Mouse (Mus musculus) kidney, adult 2 months (tissue): ENCODE data around the gene Uhrf1.

Source experiments
- CTCF ChIP-seq: fragments of 200-500 bp; conservative IDR thresholded peaks from 2 replicates; pipeline ENCODE4 v1.5.1; 2011; ENCODE audit warnings: low read depth, mild to moderate bottlenecking, control low read depth, low read length, moderate library complexity, mixed read lengths; ENCODE audit not compliant: insufficient read depth, insufficient read length
- POLR2A ChIP-seq: fragments of 200-500 bp; IDR thresholded peaks from one replicate; pipeline ENCODE4 v1.6.1; 2011; ENCODE audit warnings: low read depth, low read length, control low read depth

DNA sequence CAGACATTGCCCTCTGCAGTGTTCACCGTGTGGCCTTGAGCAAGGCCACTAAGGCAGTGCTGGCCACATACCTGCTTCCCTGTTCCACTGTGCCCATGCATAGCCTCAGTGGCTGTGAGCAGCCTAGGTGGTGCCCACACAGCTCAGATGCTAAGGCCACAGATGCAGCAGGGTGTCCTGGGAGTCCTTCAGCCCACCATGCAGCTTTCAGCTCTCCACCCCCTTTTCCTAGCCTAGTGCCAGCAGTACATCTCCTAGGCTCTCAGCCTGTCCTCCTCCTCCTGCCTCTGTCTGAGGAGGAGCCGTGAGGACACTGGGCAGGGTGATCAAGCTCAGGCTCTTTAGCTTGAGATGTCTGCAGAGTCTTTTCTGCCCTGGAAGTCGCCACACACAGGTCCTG lies 67.0 kb downstream of the Uhrf1 start:
- TF ChIP-seq CTCF (no peak), POLR2A (no peak)
